Mouse (Mus musculus): Measurements from ENCODE around the gene Lyzl6.

The Lyzl6 gene

GRCm38 (mm10) chr11:103638790-103639189 is at the start of gene Lyzl6:
TSS of gene Lyzl6 (minus strand) at chr11:103638890.
- DNase-seq, result no peak

GRCm38 (mm10) chr11:103686706-103687105 is 48.0 kb upstream of the Lyzl6 start:
- DNase-seq, result no peak

- peak; percentile 64 for DNase-seq
Measured at GRCm38 (mm10) chr11:103685261-103685736, 46.6 kb upstream of the Lyzl6 start.

- DNase-seq, result no peak
Measured at GRCm38 (mm10) chr11:103683667-103684334, 45.1 kb upstream of the Lyzl6 start.

GRCm38 (mm10) chr11:103677042-103677441 is 38.4 kb upstream of the Lyzl6 start:
- peak; percentile 61 for DNase-seq

- DNase-seq, result peak; percentile 69
Measured at GRCm38 (mm10) chr11:103675556-103675955, 36.9 kb upstream of the Lyzl6 start.

GRCm38 (mm10) chr11:103666907-103667426 is 28.3 kb upstream of the Lyzl6 start:
- DNase-seq, result no peak

GRCm38 (mm10) chr11:103666181-103666906 is 27.7 kb upstream of the Lyzl6 start:
- peak; percentile 77 for DNase-seq

GRCm38 (mm10) chr11:103665695-103666094 is 27.0 kb upstream of the Lyzl6 start:
- DNase-seq, result no peak

- no peak for DNase-seq
Measured at GRCm38 (mm10) chr11:103663119-103663518, 24.4 kb upstream of the Lyzl6 start.

GRCm38 (mm10) chr11:103662546-103662945 is 23.9 kb upstream of the Lyzl6 start:
- DNase-seq, result peak; percentile 83

GRCm38 (mm10) chr11:103661863-103662262 is 23.2 kb upstream of the Lyzl6 start:
- DNase-seq, result peak; percentile 38

- no peak for DNase-seq
Measured at GRCm38 (mm10) chr11:103658189-103658588, 19.5 kb upstream of the Lyzl6 start.

GRCm38 (mm10) chr11:103656520-103656919 is 17.8 kb upstream of the Lyzl6 start:
- no peak for DNase-seq

- DNase-seq, result peak; percentile 57
Measured at GRCm38 (mm10) chr11:103653359-103653965, 14.8 kb upstream of the Lyzl6 start.

GRCm38 (mm10) chr11:103651426-103651825 is 12.7 kb upstream of the Lyzl6 start:
- peak; percentile 42 for DNase-seq

GRCm38 (mm10) chr11:103649983-103650493 is 11.3 kb upstream of the Lyzl6 start:
- no peak for DNase-seq

GRCm38 (mm10) chr11:103649301-103649982 is 10.8 kb upstream of the Lyzl6 start, which contains the start of gene Rprml:
TSS of gene Rprml (plus strand) at chr11:103649570.
- peak; percentile 90 for DNase-seq

GRCm38 (mm10) chr11:103648656-103649055 is 10.0 kb upstream of the Lyzl6 start:
- DNase-seq, result no peak

GRCm38 (mm10) chr11:103647921-103648620 is 9.4 kb upstream of the Lyzl6 start:
- DNase-seq, result peak; percentile 23

GRCm38 (mm10) chr11:103646301-103646700 is 7.6 kb upstream of the Lyzl6 start:
- no peak for DNase-seq

- DNase-seq, result no peak
Measured at GRCm38 (mm10) chr11:103645731-103646130, 7.0 kb upstream of the Lyzl6 start.

All from right cerebral cortex, postnatal 14 days (tissue).